Mouse (Mus musculus) olfactory bulb, adult 2 months (tissue): ENCODE data around the gene Armh1.

Experiments
- CTCF ChIP-seq: fragments of 200-500 bp; IDR thresholded peaks from 2 replicates; pipeline ENCODE4 v1.5.1; 2012; ENCODE audit warnings: low read depth, mild to moderate bottlenecking, low read length, moderate library complexity; ENCODE audit not compliant: insufficient read depth
- POLR2A ChIP-seq: fragments of 200-500 bp; IDR thresholded peaks from 2 replicates; pipeline ENCODE4 v1.6.1; 2012; ENCODE audit warnings: mild to moderate bottlenecking, low read depth, low read length, moderate library complexity; ENCODE audit not compliant: insufficient read depth

DNA sequence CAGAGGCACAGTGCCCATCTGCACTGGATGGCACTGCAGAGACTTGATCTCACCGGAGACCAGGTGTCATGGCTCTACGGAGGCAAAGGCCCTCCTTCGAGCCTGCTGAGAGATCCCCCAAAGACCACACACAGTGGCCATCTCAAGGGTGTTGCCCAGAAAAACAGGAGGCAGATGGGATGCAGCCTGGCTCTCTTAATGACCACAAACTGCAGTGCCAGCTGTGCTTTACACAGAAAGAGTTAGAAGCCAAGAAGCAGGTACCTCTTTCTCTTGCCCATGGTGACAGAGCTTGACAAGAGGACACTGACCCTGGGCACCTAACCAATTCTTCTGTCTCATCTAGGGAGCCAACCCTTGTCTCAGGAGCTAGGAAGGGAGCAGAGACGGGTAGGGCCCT, 32.4 kb upstream of the Armh1 start:
- TF ChIP-seq POLR2A (no peak), CTCF (no peak)
